Mouse (Mus musculus) cerebellum, adult 9-11 months (tissue): ENCODE data around the gene Vmn1r63.
"Not testable (repeated sequence)": the region's sequence is repeated elsewhere in the genome, so short reads cannot be mapped to it uniquely, and the experiment has no call there.

ENCODE experiments used
- DNase-seq: peaks from one replicate; pipeline ENCODE4 v3.0.0; 2022

The Vmn1r63 gene

GRCm38 (mm10) chr7:5805345-5805744 is at the start of gene Vmn1r63:
Gene Vmn1r63, minus strand, starts transcription at chr7:5805445.
- not testable (repeated sequence) for DNase-seq
